Mouse (Mus musculus) kidney, embryonic 15.5 days (tissue): ENCODE measurements at regions not wholly inside any gene's neighbourhood (a gene's known extent, or its start where the extent isn't known, plus 50 kb on each side); places are given as distances from the start of the nearest gene placed in this dataset.
"Not testable (repeated sequence)": the region's sequence is repeated elsewhere in the genome, so short reads cannot be mapped to it uniquely, and the experiment has no call there.

Source experiments
- ATAC-seq: fragments of 200-750 bp; cut with Nextera tagmentation; replicated peaks from 2 replicates; pipeline ENCODE4 v1.8.0; 2017; ENCODE audit warnings: moderate TSS enrichment; ENCODE audit not compliant: low FRiP score
- H3K27ac ChIP-seq: fragments of 300-500 bp; sonication (generic); 2 replicates; pipeline ENCODE4 v1.5.1; 2015; ENCODE audit warnings: mild to moderate bottlenecking, inconsistent platforms
- H3K27me3 ChIP-seq: fragments of 300-500 bp; sonication (generic); 2 replicates; pipeline ENCODE4 v1.6.1; 2015; ENCODE audit warnings: inconsistent platforms
- H3K36me3 ChIP-seq: fragments of 300-500 bp; sonication (generic); 2 replicates; pipeline ENCODE4 v1.6.1; 2015; ENCODE audit warnings: inconsistent platforms
- H3K4me1 ChIP-seq: fragments of 300-500 bp; sonication (generic); 2 replicates; pipeline ENCODE4 v1.6.1; 2015; ENCODE audit warnings: inconsistent platforms
- H3K4me2 ChIP-seq: fragments of 300-500 bp; sonication (generic); 2 replicates; pipeline ENCODE4 v1.6.1; 2015; ENCODE audit warnings: moderate library complexity, mild to moderate bottlenecking, inconsistent platforms
- H3K4me3 ChIP-seq: fragments of 300-500 bp; sonication (generic); replicated peaks from 2 replicates; pipeline ENCODE4 v1.5.1; 2015; ENCODE audit warnings: mild to moderate bottlenecking, inconsistent platforms
- H3K9ac ChIP-seq: fragments of 300-500 bp; sonication (generic); 2 replicates; pipeline ENCODE4 v1.6.1; 2015; ENCODE audit warnings: mild to moderate bottlenecking, inconsistent platforms
- H3K9me3 ChIP-seq: fragments of 300-500 bp; sonication (generic); replicated peaks from 2 replicates; pipeline ENCODE4 v1.6.1; 2016; ENCODE audit warnings: inconsistent platforms
- whole genome bisulfite sequencing: fragments of 180-500 bp; shearing (Covaris S2); methylation state at CpG from one replicate; pipeline ENCODE4 v1.1.7; 2015; ENCODE audit warnings: mixed read lengths; 5-methylcytosine and 5-hydroxymethylcytosine counted together

DNA sequence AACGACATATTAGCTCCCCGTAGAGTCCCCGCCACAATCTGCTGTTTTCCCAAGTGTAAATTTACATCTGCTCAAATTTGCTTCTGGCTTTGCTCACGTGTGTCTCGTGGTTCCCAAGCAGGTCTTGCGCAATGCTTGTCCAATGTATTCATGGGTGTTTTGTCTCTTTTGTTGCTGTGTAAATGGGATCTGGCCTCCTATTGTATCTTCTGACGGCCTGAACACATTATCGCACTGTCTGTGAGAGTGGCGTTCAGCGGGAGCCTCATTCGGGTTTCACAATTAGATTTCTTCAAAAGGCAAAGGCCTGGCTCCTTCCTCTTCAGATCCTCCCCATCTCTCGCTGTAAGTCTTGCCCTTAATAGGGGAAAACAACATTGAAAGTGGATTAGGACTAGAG, 274.5 kb downstream of the Fam19a5 start:
- Histone ChIP-seq H3K36me3 (no peaks in the 10 kb centered on the region), H3K27ac (no peak overlapping the region), H3K4me3 (no peak overlapping the region), H3K9me3 (no peaks in the 10 kb centered on the region), H3K4me1 (no peaks in the 10 kb centered on the region), H3K4me2 (no peak overlapping the region), H3K27me3 (no peaks in the 10 kb centered on the region), H3K9ac (no peak overlapping the region)
- ATAC-seq = no peak
- WGBS = 89% methylated on average over 12 of the region's 12 CpGs

DNA sequence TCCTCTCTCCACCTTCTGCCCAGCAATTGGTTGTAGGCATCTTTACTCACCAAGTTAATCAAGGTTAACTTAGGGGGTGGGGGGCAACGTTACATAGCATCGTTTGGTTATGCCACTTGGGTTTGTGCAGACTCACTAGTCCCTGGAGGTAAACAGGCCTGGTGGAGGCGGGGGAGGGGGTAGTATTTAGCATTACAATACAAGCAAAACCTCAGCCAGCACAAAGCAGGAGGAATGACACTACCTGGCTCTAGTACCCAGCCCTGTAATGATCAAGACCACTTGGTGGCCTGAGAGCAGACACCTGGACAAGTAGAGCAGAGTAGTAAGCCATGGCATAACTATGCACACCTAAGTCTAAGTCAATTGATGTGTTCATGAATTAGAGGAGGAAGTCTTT, 298.0 kb downstream of the Fam19a5 start:
- ATAC-seq = no peak
- Histone ChIP-seq H3K27ac (no peak overlapping the region), H3K4me2 (no peak overlapping the region), H3K27me3 (no peaks in the 10 kb centered on the region), H3K9ac (no peak overlapping the region), H3K36me3 (no peaks in the 10 kb centered on the region), H3K4me3 (no peak overlapping the region), H3K4me1 (no peaks in the 10 kb centered on the region), H3K9me3 (no peaks in the 10 kb centered on the region)
- 65% methylated on average over 3 of the region's 3 CpGs for WGBS

DNA sequence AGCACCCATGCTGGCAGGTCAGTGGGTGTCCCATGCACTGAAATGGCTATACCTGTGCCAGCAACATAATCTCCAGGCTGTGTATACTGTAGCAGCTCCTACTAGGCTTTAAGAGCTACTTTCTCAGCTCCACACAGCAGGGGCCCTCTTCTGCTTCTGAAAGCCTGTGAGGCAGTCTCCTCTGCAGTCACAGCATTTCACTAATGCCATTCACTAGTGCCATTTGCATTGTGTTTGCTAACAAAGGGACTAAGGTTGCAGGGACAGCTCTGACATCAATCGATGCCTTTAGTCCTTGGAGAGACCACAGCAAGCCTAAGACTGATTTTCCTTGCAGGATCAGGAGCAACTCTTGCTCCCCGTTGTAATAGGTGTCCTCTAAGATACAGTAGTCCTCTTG, 315.0 kb downstream of the Fam19a5 start:
- no peaks in the 10 kb centered on the region for H3K9me3 ChIP-seq
- no peaks in the 10 kb centered on the region for H3K27me3 ChIP-seq
- no peak overlapping the region for H3K27ac ChIP-seq
- 20% methylated on average over 2 of the region's 2 CpGs for WGBS
- ATAC-seq = no peak
- H3K36me3 ChIP-seq = no peaks in the 10 kb centered on the region
- H3K9ac ChIP-seq = no peak overlapping the region
- no peaks in the 10 kb centered on the region for H3K4me1 ChIP-seq
- H3K4me3 ChIP-seq = no peak overlapping the region
- no peak overlapping the region for H3K4me2 ChIP-seq

DNA sequence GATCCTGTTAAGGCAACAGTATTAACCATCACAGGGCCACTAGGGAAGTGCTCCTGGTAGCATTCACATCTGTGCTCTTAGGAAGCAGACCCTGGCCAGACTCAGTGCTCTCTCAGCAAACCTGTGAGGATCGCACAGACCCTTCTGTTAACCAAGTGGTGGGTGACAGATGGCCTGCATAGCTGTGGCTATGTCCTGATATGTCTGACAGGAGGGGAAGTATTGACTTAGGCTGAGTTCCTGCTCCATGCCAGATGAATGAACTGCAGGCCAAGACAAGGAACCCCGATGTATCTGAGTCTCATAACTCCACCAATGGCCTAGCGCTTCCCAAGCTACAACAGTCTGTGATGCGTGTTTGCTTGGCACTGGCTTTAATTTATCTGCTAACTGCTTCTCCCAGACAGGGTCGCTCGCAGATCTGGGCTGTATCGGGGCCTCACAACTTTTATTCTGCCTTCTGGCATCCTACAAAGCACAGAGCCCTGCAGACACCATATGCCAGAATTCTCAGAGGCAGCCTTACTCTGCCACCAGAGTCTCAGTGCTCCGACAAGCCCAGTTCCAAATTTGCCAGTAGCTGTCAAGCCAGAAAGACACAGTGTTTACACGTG, 332.3 kb downstream of the Fam19a5 start:
- H3K4me1 ChIP-seq = no peaks in the 10 kb centered on the region
- H3K9ac ChIP-seq = no peak overlapping the region
- H3K36me3 ChIP-seq = no peaks in the 10 kb centered on the region
- H3K4me2 ChIP-seq = no peak overlapping the region
- WGBS = 69% methylated on average over 9 of the region's 9 CpGs
- no peaks in the 10 kb centered on the region for H3K27me3 ChIP-seq
- H3K4me3 ChIP-seq = no peak overlapping the region
- H3K27ac ChIP-seq = no peak overlapping the region
- H3K9me3 ChIP-seq = no peaks in the 10 kb centered on the region
- ATAC-seq = no peak

DNA sequence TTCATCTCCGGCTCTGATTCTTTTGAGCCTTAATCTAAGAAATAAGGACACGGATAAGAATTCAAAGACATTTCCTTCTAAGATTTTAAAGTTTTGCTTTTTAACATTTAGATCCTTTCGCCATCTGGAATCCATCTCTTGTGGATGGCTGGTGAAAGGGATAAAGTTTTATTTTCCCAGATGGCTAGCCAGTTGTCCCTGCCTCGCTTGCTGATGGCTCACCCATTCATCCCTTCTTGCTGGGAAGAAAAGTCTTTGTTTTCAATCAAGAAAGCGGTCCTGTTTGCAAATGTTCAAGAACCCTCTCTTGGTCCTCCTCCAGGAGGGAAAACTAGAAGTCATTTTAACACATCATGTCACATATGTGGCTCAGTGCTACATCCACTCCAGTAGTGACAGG, 346.8 kb downstream of the Fam19a5 start:
- no peaks in the 10 kb centered on the region for H3K9me3 ChIP-seq
- H3K9ac ChIP-seq = no peak overlapping the region
- H3K27ac ChIP-seq = no peak overlapping the region
- 84% methylated on average over 5 of the region's 5 CpGs for WGBS
- H3K4me2 ChIP-seq = no peak overlapping the region
- no peaks in the 10 kb centered on the region for H3K27me3 ChIP-seq
- no peak for ATAC-seq
- no peaks in the 10 kb centered on the region for H3K36me3 ChIP-seq
- no peaks in the 10 kb centered on the region for H3K4me1 ChIP-seq
- no peak overlapping the region for H3K4me3 ChIP-seq

DNA sequence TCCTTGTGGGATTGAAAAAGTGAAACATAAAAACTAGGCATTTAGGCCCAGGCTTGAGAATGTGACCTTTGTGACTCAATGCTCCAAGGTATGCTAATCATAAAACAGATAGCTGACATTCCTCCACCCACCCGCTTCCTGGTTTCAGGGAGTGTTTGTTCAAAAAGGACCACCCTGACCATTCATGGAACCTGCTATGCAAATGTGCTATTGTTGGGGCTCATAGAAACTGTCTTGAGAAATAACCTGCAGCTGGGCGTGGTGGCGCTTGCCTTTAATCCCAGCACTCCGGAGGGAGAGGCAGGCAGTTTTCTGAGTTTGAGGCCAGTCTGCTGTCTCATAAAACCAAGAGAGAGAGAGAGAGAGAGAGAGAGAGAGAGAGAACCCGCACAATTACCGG, 350.8 kb downstream of the Fam19a5 start:
- not testable (repeated sequence) for H3K9ac ChIP-seq, H3K4me3 ChIP-seq, H3K36me3 ChIP-seq, H3K27me3 ChIP-seq, H3K4me1 ChIP-seq, H3K27ac ChIP-seq, H3K4me2 ChIP-seq, ATAC-seq, H3K9me3 ChIP-seq
- whole genome bisulfite sequencing = 86% methylated on average over 6 of the region's 6 CpGs

DNA sequence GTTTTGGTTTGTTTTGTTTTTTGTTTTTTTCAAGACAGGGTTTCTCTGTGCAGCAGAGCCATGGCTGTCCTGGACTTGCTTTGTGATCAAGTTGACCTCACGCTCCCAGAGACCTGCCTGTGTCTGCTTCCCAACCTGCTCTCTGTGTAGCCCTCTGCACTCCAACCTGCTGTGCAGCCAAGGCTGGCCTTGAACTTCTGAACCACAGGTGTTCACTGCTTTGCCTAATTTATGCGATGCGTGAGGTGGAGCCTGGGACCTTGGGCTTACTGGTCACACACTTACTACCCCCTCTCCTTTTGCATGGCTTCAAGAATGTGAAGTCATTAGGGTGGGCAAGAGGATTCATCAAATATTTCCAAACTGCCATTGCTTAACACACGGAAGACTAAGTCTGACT, 354.6 kb downstream of the Fam19a5 start:
- Histone ChIP-seq H3K9me3 (no peaks in the 10 kb centered on the region), H3K4me1 (no peaks in the 10 kb centered on the region), H3K9ac (no peak overlapping the region), H3K36me3 (no peaks in the 10 kb centered on the region), H3K27me3 (no peaks in the 10 kb centered on the region), H3K4me2 (no peak overlapping the region), H3K27ac (no peak overlapping the region), H3K4me3 (no peak overlapping the region)
- 85% methylated on average over 4 of the region's 4 CpGs for WGBS
- no peak for ATAC-seq

DNA sequence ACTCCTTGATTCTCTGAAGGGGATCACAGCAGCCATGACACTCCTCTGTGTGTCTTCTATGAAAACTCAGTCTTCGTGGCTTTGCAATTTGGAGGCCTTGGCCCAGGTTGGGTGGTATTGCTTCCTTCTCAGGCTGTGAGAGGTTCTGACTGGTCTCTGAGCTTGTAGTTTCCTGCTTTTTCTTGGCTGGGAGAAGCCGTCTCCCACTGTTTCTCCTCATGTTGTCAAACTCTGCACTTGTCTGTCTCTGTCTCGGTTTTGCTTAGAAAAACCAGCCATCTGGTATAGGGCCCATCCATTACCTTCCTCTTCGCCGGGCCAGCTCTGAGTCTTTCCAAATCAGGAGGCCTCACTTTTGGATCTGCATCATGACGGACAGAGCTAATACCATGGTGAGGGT, 360.3 kb downstream of the Fam19a5 start:
- no peaks in the 10 kb centered on the region for H3K9me3 ChIP-seq
- no peak overlapping the region for H3K27ac ChIP-seq
- H3K27me3 ChIP-seq = no peaks in the 10 kb centered on the region
- no peaks in the 10 kb centered on the region for H3K36me3 ChIP-seq
- no peak for ATAC-seq
- H3K9ac ChIP-seq = no peak overlapping the region
- no peak overlapping the region for H3K4me2 ChIP-seq
- no peaks in the 10 kb centered on the region for H3K4me1 ChIP-seq
- WGBS = 90% methylated on average over 6 of the region's 6 CpGs
- no peak overlapping the region for H3K4me3 ChIP-seq

DNA sequence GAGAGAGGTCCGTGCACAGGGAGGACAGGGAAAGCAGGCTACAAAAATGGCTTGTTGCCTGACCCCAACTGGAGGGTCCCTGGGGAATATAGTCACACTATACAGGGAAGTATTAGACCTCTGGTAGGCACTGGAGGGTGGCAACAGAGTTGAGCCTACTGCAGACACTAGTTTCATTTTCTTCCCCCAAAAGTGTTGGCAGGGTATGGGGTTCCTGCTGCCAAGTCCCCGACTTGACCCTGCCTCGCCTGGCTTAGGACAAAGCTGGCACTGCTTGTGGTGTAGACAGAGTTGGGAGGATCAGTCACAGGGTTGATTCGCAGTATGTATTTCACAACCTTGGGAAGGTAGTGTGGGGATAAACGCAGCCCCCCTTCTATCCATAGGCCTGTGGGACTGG, 362.2 kb downstream of the Fam19a5 start:
- H3K36me3 ChIP-seq = no peaks in the 10 kb centered on the region
- H3K27me3 ChIP-seq = no peaks in the 10 kb centered on the region
- H3K4me3 ChIP-seq = no peak overlapping the region
- WGBS = 84% methylated on average over 5 of the region's 5 CpGs
- no peaks in the 10 kb centered on the region for H3K4me1 ChIP-seq
- no peak overlapping the region for H3K27ac ChIP-seq
- H3K9ac ChIP-seq = no peak overlapping the region
- no peak overlapping the region for H3K4me2 ChIP-seq
- no peaks in the 10 kb centered on the region for H3K9me3 ChIP-seq
- ATAC-seq = no peak

DNA sequence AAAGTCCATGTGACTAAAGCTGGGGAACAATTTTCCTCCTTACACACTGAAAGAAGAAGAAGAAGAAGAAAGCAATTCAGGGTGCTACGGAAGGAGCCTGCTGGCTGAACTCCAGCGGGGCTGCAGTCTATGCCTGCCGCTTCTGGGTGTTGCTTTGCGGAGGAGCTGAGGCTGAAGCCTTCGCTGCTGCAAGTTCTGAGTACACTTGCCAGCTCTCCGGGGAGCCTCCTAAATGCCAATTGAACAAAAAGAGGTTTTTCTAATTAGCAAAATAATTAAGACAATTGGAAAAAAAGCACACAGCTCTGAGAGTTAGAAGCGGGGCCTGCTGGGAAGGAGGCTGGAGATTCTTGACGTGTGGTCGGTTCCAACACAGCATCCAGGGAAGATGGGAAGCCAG, 378.0 kb downstream of the Fam19a5 start:
- WGBS = 75% methylated on average over 9 of the region's 9 CpGs
- no peak overlapping the region for H3K27ac ChIP-seq
- no peaks in the 10 kb centered on the region for H3K27me3 ChIP-seq
- no peak overlapping the region for H3K4me3 ChIP-seq
- ATAC-seq = no peak
- H3K4me2 ChIP-seq = no peak overlapping the region
- H3K4me1 ChIP-seq = no peaks in the 10 kb centered on the region
- no peaks in the 10 kb centered on the region for H3K9me3 ChIP-seq
- no peak overlapping the region for H3K9ac ChIP-seq
- no peaks in the 10 kb centered on the region for H3K36me3 ChIP-seq

DNA sequence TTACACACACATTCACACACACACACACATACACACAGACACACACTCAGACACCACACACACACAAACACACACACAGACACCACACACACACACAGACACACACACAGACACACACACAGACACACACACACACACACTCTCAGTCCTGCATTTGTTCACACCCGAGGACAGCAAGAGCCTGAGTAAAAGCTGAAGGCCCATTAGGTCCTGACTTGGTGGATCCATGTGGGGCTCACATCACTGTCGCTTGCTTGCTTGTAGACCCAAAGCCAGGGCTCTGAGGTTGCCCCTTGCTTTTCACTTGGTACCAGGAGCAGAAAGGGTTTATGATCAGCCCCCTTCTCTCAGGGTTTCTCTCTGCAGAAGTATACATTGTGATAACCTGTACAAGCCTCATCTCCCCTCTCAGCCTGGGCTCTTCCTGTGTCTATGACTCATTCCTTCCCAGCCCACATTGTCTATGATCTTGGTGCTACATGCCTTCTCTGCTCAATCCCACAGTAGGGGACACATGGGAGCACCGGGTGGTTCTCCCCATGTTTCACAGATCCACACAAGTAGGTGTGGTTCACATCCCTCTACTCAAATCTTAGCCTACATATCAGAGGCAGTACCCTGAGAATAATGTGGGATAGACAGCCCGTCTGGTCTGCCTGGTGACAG, 378.8 kb downstream of the Fam19a5 start:
- Histone ChIP-seq H3K9me3 (no peaks in the 10 kb centered on the region), H3K36me3 (no peaks in the 10 kb centered on the region), H3K4me1 (no peaks in the 10 kb centered on the region), H3K4me3 (no peak overlapping the region), H3K9ac (no peak overlapping the region), H3K27ac (no peak overlapping the region), H3K4me2 (no peak overlapping the region), H3K27me3 (no peaks in the 10 kb centered on the region)
- WGBS = 88% methylated on average over 4 of the region's 4 CpGs
- ATAC-seq = no peak

DNA sequence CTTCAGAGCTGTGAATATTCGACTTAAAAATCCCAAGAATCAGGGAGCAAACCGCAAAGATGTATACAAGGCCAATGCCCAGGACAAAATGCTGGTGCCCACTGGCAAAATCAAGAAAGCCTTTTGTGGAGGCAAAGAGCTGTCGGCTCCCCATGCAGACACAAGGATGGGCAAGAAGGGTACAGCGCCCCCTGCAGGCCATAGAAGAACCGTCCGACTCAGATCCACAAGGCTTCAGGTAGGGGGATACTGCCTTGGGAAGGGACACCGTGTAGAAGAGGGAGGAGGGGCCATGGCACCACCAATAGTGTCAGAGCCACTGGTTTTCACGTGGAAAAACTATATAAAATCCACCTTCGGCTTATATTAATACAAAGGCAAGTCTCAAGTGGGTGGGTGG, 379.8 kb downstream of the Fam19a5 start:
- 41% methylated on average over 9 of the region's 9 CpGs for WGBS

DNA sequence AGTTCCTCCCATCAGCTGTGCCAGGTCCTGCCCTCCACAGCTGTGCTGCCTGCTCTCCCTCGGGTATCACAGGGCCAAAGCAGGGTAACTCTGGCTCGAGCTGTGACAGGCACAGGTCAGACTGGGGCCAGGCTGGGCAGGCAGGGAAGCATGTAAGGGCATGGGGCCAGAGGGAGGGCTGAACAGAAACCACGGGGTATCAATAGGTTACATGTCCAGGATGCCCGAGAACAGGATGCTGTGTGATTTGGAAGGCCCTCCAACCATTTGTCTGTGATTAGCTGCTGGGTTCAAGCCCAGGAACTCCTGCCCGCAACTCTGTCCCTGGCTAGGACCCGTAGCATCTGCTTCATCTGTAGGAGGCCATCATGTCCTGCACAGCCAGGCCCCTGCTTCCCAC, 391.9 kb downstream of the Fam19a5 start:
- 74% methylated on average over 6 of the region's 6 CpGs for WGBS
- no peaks in the 10 kb centered on the region for H3K27me3 ChIP-seq
- H3K36me3 ChIP-seq = no peaks in the 10 kb centered on the region
- no peak overlapping the region for H3K27ac ChIP-seq
- H3K9me3 ChIP-seq = no peaks in the 10 kb centered on the region
- no peak overlapping the region for H3K4me2 ChIP-seq
- H3K9ac ChIP-seq = no peak overlapping the region
- H3K4me1 ChIP-seq = no peaks in the 10 kb centered on the region
- no peak for ATAC-seq
- no peak overlapping the region for H3K4me3 ChIP-seq

More for the DNA sequence above, 379.8 kb downstream of the Fam19a5 start:
- H3K4me2 ChIP-seq = no peak overlapping the region
- no peaks in the 10 kb centered on the region for H3K27me3 ChIP-seq
- no peak overlapping the region for H3K9ac ChIP-seq
- no peak overlapping the region for H3K4me3 ChIP-seq
- H3K36me3 ChIP-seq = no peaks in the 10 kb centered on the region
- H3K27ac ChIP-seq = no peak overlapping the region
- ATAC-seq = no peak
- H3K9me3 ChIP-seq = no peaks in the 10 kb centered on the region
- no peaks in the 10 kb centered on the region for H3K4me1 ChIP-seq
